Mouse (Mus musculus) erythroblast, embryonic 14.5 days (primary cell): Measurements from ENCODE around the gene Junb.
A peak's percentile ranks its signal among the peaks of the same experiment; 100 is the strongest.

Experiments used
- GATA1 ChIP-seq: IDR thresholded peaks from 2 replicates; pipeline ENCODE4 v1.6.1; 2012; ENCODE audit warnings: low read length, inconsistent platforms, mixed read lengths
- TAL1 ChIP-seq: IDR thresholded peaks from 3 replicates; pipeline ENCODE4 v1.6.1; 2012; ENCODE audit warnings: low read length, inconsistent platforms, mixed read lengths

- TF ChIP-seq TAL1 (peak; percentile 37; the same call in 2 of the 3 replicates), GATA1 (no peak)
Measured at GRCm38 (mm10) chr8:84989311-84989731, 10.8 kb upstream of the Junb start.
